Mouse (Mus musculus): ENCODE results near the gene Stx5a.

The Stx5a gene

GRCm38 (mm10) chr19:8741243-8741869 lies at the start of gene Stx5a:
Gene Stx5a (plus strand): TSS chr19:8741413.
- peak; percentile 93 to 95 for DNase-seq (ENCODE audit: low spot score in 2 of 2)

GRCm38 (mm10) chr19:8691871-8692539 lies 49.2 kb upstream of the Stx5a start:
- DNase-seq (ENCODE audit: low spot score in 2 of 2), result no peak

DNA sequence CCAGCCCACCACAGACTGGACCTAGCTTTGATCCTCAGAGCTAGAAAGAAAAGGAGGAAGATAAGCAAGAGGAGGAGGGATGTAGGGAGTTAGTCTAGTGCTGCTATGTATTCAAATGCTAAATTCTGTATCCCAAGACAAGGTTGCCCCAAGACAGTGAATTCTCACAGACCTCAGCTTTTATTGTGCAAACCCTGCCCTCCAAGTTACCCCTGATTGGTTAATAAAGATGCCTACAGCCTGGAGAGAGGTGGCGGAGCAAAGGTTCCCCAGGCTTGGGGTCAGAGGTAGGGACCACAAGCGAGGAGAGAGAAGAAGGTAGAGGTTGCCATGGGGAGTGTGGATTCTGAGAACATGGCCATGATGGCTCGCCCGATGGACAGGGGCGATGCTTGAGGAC lies 48.5 kb upstream of the Stx5a start:
- DNase-seq (ENCODE audit: low spot score in 2 of 2), result no peak

GRCm38 (mm10) chr19:8695330-8695729 lies 45.9 kb upstream of the Stx5a start:
- no peak for DNase-seq (ENCODE audit: low spot score in 2 of 2)

DNA sequence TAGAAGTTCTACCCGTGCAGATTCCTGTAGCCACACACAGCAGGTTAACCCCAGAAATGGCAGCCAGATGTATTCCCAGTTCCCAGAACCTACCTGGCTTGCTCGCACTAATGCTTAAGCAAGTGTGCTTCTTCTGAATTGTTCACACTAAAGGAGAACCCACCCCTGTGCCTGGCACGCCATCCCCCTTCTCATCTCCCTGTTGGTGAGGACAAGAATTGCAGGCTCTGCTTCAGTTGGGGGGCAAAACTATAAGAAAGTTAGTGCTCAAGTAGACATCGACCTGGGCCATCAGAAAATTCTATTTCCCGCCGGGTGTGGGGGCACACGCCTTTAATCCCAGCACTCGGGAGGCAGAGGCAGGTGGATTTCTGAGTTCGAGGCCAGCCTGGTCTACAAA lies 41.6 kb upstream of the Stx5a start:
- DNase-seq (ENCODE audit: low spot score in 2 of 2), result no peak

DNA sequence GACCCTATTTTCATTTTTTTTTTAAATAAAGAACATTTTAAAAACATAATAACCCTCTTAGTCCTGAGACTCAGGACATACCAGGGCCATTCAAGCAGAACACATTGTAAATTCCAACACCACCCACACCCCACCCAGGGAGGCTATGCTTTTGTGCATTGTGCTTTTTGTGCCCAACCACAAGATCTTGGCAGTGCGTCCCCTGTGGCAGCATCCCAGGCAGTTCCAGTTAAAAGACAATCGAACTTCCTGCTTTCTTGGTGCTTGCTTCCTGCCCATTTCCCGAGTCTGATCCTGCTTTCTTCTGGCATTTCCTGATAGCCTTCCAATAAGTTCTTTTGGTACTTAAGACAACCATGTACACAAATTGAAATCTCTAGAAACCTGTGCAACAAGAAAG lies 38.8 kb upstream of the Stx5a start:
- DNase-seq (ENCODE audit: low spot score in 2 of 2), result no peak

DNA sequence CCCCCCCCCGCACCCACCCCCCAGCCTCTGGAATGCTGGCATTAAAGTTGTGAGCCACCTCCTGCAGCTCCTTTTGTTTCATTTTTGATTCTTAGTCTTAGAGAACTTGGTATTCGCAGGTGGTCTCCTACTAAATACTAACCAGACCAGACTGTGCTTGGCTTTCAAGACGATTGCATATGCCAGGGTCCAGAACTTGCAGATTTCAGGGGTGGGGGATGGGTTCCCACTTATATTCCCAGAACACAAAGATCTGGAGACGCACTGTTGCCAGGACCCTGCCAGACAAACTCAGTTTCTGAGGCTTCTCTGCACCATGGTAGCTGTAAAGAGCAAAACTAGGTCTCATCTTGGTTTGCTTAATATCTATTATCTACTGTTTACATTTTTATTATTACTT lies 37.6 kb upstream of the Stx5a start:
- no peak for DNase-seq (ENCODE audit: low spot score in 2 of 2)

- DNase-seq (ENCODE audit: low spot score in 2 of 2), result no peak
Observed at GRCm38 (mm10) chr19:8705026-8705708, 36.0 kb upstream of the Stx5a start.

DNA sequence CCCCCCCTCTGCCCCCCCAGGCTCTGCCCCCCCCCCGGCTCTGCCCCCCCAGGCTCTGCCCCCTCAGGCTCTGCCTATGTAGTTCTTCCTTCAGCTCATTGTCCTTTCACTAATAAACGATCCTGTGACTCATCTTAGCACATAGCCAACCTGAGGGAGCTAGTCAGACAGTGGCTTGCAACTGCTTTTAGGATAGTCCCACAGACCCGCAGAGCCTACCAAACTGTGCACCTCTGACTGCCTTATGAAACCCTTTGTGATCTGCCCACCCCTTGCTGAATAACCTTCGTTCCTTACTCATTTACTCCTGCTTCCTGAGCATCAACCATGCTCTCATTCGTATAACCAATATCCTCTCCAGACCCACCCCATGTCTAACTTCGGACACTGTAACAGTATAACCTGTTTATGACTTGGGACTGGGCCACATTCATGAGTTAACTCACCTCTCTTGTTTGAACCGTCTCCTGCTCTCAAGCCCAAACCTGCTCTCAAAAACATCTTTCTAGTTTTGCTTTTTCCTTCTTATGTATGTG lies 35.0 kb upstream of the Stx5a start:
- no peak for DNase-seq (ENCODE audit: low spot score in 2 of 2)

GRCm38 (mm10) chr19:8706930-8707329 lies 34.3 kb upstream of the Stx5a start:
- no peak for DNase-seq (ENCODE audit: low spot score in 2 of 2)

DNA sequence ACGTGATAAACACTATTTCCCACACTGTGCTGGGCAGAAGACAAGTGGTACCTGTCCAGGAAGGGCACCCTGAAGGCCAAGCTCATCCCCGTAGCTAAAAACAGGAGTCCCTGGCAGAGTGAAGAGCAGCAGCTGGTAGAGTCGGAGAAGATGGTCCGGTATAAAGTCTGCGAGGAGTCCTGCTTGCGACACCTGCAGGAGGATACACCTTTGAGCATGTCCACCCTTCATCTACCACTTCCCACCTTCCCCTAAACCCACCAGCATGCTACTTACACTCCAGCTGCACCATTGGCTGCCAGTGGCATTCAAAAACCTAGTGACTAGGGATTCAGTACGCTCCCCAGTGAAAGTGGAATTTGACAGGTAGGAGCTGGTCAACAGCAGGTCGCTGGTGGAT lies 32.3 kb upstream of the Stx5a start:
- DNase-seq (ENCODE audit: low spot score in 2 of 2), result no peak

- no peak for DNase-seq (ENCODE audit: low spot score in 2 of 2)
Observed at GRCm38 (mm10) chr19:8710057-8710456, 31.2 kb upstream of the Stx5a start.

- DNase-seq (ENCODE audit: low spot score in 2 of 2), result no peak
Observed at GRCm38 (mm10) chr19:8711506-8711905, 29.7 kb upstream of the Stx5a start.

- no peak for DNase-seq (ENCODE audit: low spot score in 2 of 2)
Observed at GRCm38 (mm10) chr19:8711949-8712869, 29.0 kb upstream of the Stx5a start.

DNA sequence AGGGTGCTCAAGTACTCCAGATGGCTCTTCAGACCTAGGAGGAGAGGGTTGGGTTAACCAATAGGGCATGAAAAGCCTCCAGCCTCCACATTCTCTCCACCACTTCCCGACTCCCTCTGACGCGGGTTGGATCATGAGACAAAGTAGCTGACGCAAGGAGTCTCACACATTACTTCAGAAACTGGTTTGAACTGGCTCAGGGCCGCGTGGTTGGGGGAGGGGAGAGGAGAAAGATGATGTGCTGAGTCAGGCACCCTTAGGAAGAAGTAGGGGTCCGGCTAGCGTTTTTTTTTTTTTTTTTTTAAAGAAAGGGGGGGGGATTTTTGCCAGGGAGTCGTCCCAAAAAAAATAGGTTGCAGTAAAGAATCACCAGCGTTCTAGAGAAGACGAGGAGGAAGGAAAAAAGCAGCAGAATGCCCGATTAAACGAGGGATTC lies 28.3 kb upstream of the Stx5a start:
- DNase-seq (ENCODE audit: low spot score in 2 of 2), result peak; percentile 62 to 68

- peak; percentile 86 to 91 for DNase-seq (ENCODE audit: low spot score in 2 of 2)
Observed at GRCm38 (mm10) chr19:8713306-8713996, 27.8 kb upstream of the Stx5a start.

- DNase-seq (ENCODE audit: low spot score in 2 of 2), result no peak
Observed at GRCm38 (mm10) chr19:8713997-8714652, 27.1 kb upstream of the Stx5a start.

DNA sequence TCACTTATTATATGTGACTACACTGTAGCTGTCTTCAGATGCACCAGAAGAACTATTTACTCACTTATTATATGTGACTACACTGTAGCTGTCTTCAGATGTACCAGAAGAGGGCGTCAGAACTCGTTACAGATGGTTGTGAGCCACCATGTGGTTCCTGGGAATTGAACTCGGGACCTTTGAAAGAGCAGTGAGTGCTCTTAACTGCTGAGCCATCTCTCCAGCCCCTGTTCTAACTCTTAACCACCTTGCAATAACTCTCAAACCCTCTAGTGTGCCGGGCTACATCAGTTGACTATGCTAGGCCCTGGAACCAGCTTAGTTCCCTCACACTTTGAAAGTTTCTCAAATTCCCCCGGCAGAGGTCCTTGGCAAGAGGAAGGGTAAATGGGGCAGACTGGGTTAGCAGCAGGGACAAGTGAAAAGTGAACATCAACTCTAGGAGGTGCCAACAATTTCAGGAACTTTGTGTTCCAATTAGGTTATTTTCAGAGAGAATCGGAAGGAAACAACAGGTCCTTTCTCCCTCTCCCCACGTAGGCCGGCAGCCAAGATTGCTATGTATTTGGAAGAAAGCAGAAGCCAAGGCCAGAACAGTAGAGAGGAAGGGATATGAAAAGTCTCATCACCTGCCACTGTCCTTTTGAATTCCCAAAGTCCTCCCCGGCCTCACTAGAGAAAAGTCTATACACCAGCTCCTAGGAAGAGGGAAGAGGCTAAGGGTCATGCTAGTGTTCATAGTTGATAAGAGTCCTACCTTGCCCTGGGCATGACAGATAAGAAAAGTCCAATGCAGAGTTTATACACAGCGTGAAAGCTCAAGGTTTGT lies 26.3 kb upstream of the Stx5a start:
- no peak for DNase-seq (ENCODE audit: low spot score in 2 of 2)

DNA sequence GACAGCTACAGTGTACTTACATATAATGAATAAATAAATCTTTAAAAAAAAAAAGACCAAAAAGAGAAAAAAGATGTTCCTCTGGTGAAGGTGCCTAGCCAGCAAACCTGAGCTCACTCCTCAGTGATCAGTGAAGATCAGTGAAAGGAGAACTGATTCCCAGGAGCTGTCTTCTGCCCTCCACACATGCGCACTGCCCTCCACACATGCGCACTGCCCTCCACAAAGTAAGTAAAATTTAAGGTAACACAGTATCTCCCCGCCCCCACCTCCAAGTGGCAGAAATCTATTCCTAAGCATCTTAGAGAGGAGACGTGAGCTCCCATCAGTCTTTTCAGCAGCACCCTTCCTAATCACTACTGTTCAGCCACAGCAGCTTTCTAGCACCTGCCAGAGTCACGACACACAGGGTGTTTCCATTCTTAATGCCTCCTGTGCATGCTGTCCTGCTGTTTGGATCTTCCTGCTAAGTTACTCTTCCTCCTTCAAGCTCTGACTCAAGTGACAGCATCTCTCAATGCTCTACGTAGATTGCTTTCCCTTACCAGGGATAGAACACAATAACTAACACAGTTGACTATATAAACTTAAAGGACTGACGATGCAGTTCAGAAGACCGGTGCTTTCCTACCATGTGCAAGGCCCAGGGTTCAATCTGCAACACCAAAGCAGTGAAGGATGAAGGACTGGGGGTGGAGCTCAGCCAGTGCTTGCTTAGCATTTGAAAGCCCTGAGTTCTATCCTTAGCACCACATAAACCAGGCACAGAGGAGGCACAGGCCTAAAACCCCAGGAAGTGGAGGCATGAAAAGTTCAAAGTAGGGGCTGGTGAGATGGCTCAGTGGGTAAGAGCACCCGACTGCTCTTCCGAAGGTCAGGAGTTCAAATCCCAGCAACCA lies 25.1 kb upstream of the Stx5a start:
- no peak for DNase-seq (ENCODE audit: low spot score in 2 of 2)
